Mouse (Mus musculus): Measurements from ENCODE around the gene Arih2.

DNA sequence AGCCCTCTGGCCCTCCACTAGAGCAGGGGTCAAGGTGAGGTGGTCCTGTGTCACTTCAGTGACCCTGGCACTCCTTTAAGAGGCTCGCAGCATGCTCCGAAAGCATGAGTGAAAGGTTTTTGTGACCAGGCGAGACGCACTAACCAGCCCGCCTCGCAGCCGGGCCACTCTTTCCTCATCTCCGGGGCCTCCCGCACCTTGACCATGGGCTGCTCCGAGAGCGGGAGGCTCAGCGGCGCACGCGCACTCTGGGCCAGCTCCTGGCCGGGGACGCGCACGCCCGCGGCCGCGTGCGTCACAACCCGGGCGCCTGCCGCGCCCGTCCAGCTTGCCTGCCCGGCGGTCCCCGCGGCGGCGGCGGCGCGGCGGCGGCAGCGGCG is 42.6 kb upstream of the Arih2 start:
- TF ChIP-seq POLR2A (IDR thresholded peaks at IDR 0.05; ENCODE audit: insufficient read depth, low read depth, low read length) (0 out of 2 replicates have a peak, but pooled peaks have one; percentile 18), CTCF (IDR thresholded peaks at IDR 0.05) (no peak)

Measured in heart, adult 2 months (tissue).